Mouse (Mus musculus): ENCODE measurements around the gene Cd79b. TPM values are rescaled to one million over a fixed set of nuclear protein-coding genes. Genes with fewer than 3 reads are reported as not detected.
A peak's percentile ranks its signal among the peaks of the same experiment; 100 is the strongest.

Gene Cd79b
- polyA plus RNA-seq, 1 experiment = 0.86 TPM

GRCm38 (mm10) chr11:106324858-106325257 is 10.3 kb upstream of the Cd79b start:
- DNase-seq (ENCODE audit: extremely low spot score in 1 of 2, low spot score in 1 of 2) = no peak

GRCm38 (mm10) chr11:106318406-106319366 is 4.1 kb upstream of the Cd79b start:
- peak in 1 of 2 experiments; percentile 38 for DNase-seq (ENCODE audit: extremely low spot score in 1 of 2, low spot score in 1 of 2)

- no peak for DNase-seq (ENCODE audit: extremely low spot score in 1 of 2, low spot score in 1 of 2)
These were observed 3.2 kb upstream of the Cd79b start for GRCm38 (mm10) chr11:106317801-106318200.

GRCm38 (mm10) chr11:106316416-106316815 is 1.9 kb upstream of the Cd79b start:
- DNase-seq (ENCODE audit: extremely low spot score in 1 of 2, low spot score in 1 of 2) = no peak

GRCm38 (mm10) chr11:106313533-106313932 is 1.0 kb downstream of the Cd79b start:
- no peak for DNase-seq (ENCODE audit: extremely low spot score in 1 of 2, low spot score in 1 of 2)

- DNase-seq (ENCODE audit: extremely low spot score in 1 of 2, low spot score in 1 of 2) = no peak
These were observed 4.4 kb downstream of the Cd79b start for GRCm38 (mm10) chr11:106310123-106310522.

- no peak for DNase-seq (ENCODE audit: extremely low spot score in 1 of 2, low spot score in 1 of 2)
These were observed 6.4 kb downstream of the Cd79b start for GRCm38 (mm10) chr11:106308162-106308561.

- no peak for DNase-seq (ENCODE audit: extremely low spot score in 1 of 2, low spot score in 1 of 2)
These were observed 7.1 kb downstream of the Cd79b start for GRCm38 (mm10) chr11:106307432-106307831.

GRCm38 (mm10) chr11:106306758-106307157 is 7.8 kb downstream of the Cd79b start:
- DNase-seq (ENCODE audit: extremely low spot score in 1 of 2, low spot score in 1 of 2) = no peak

- DNase-seq (ENCODE audit: extremely low spot score in 1 of 2, low spot score in 1 of 2) = no peak
These were observed 8.5 kb downstream of the Cd79b start for GRCm38 (mm10) chr11:106306065-106306385.

GRCm38 (mm10) chr11:106305348-106306064 is 9.1 kb downstream of the Cd79b start:
- DNase-seq (ENCODE audit: extremely low spot score in 1 of 2, low spot score in 1 of 2) = no peak

GRCm38 (mm10) chr11:106302634-106303033 is 11.9 kb downstream of the Cd79b start:
- DNase-seq (ENCODE audit: extremely low spot score in 1 of 2, low spot score in 1 of 2) = peak in 1 of 2 experiments; percentile 71

GRCm38 (mm10) chr11:106301765-106302164 is 12.8 kb downstream of the Cd79b start, which contains the start of gene Gh:
Gene Gh (minus strand): TSS chr11:106301865.
- no peak for DNase-seq (ENCODE audit: extremely low spot score in 1 of 2, low spot score in 1 of 2)

GRCm38 (mm10) chr11:106291861-106292260 is 22.7 kb downstream of the Cd79b start:
- no peak for DNase-seq (ENCODE audit: extremely low spot score in 1 of 2, low spot score in 1 of 2)

- no peak for DNase-seq (ENCODE audit: extremely low spot score in 1 of 2, low spot score in 1 of 2)
These were observed 24.2 kb downstream of the Cd79b start for GRCm38 (mm10) chr11:106290376-106290775.

- DNase-seq (ENCODE audit: extremely low spot score in 1 of 2, low spot score in 1 of 2) = no peak
These were observed 25.2 kb downstream of the Cd79b start for GRCm38 (mm10) chr11:106289369-106289768.

- DNase-seq (ENCODE audit: extremely low spot score in 1 of 2, low spot score in 1 of 2) = no peak
These were observed 27.6 kb downstream of the Cd79b start for GRCm38 (mm10) chr11:106286987-106287386.

GRCm38 (mm10) chr11:106286206-106286605 is 28.4 kb downstream of the Cd79b start:
- DNase-seq (ENCODE audit: extremely low spot score in 1 of 2, low spot score in 1 of 2) = no peak

GRCm38 (mm10) chr11:106284126-106284525 is 30.4 kb downstream of the Cd79b start:
- DNase-seq (ENCODE audit: extremely low spot score in 1 of 2, low spot score in 1 of 2) = no peak

- no peak for DNase-seq (ENCODE audit: extremely low spot score in 1 of 2, low spot score in 1 of 2)
These were observed 31.2 kb downstream of the Cd79b start for GRCm38 (mm10) chr11:106283371-106283770.

GRCm38 (mm10) chr11:106282452-106282851 is 32.1 kb downstream of the Cd79b start:
- DNase-seq (ENCODE audit: extremely low spot score in 1 of 2, low spot score in 1 of 2) = no peak

GRCm38 (mm10) chr11:106276454-106276853 is 38.1 kb downstream of the Cd79b start, which contains the start of gene Tcam1:
Gene Tcam1 (plus strand): TSS chr11:106276672.
- peak; percentile 85 to 98 for DNase-seq (ENCODE audit: extremely low spot score in 1 of 2, low spot score in 1 of 2)

Data from frontal cortex, adult 2 months (tissue).